In genomic region chr9:20978409-20979095, GRCm38 (mm10) we compare ENCODE assay signal across 12 mouse cellular contexts. TPM values are rescaled to one million over a fixed set of nuclear protein-coding genes. Genes with fewer than 3 reads are reported as not detected.
DNase-seq lines count a peak whose midpoint lies in the region; ATAC-seq and TF ChIP-seq lines count a peak whose summit lies in the region.
"Had no signal": no experiment of that assay in that cellular context is flagged by ENCODE, and none has a peak within 500 bp of the region (broad histone marks: within the 10 kb centered on the region; RNA-seq: fewer than 3 reads in every experiment).

No protein-coding gene starts in this region.

- no peaks in the 10 kb centered on the region for H3K36me3 ChIP-seq in heart, embryonic 13.5 days
- H3K36me3 ChIP-seq in E14TG2a.4 (ENCODE audit: insufficient read depth, low read length): peaks cover 16% of the 10 kb centered on the region
- no peaks in the 10 kb centered on the region; the same call in 1 of the 2 replicates for H3K36me3 ChIP-seq in limb, embryonic 14.5 days (ENCODE audit: control insufficient read depth, insufficient read depth, low read length)
- H3K36me3 ChIP-seq: embryonic facial prominence, embryonic 12.5 days had no signal

- H3K27me3 ChIP-seq in heart, embryonic 13.5 days (replicated peaks): peaks cover 3% of the 10 kb centered on the region; the same call in 1 of the 2 replicates
- H3K27me3 ChIP-seq in E14TG2a.4 (ENCODE audit: insufficient read depth, low read length): no peaks in the 10 kb centered on the region
- no peaks in the 10 kb centered on the region for H3K27me3 ChIP-seq in limb, embryonic 14.5 days (ENCODE audit: control insufficient read depth, insufficient read depth, low read length)
- H3K27me3 ChIP-seq: embryonic facial prominence, embryonic 12.5 days had no signal

- ATAC-seq in heart, embryonic 13.5 days (ENCODE audit: extremely low read depth, insufficient number of reproducible peaks, low FRiP score, low TSS enrichment): no peak
- ATAC-seq in limb, embryonic 14.5 days (ENCODE audit: low FRiP score, low read depth): no peak

- intact Hi-C loops in left cerebral cortex, adult 2 months (cut with DNase I): no loop called here

- DNase-seq in heart, postnatal 4 days: no peak
- DNase-seq in limb, embryonic 14.5 days (ENCODE audit: low spot score): no peak
- DNase-seq in adrenal gland, postnatal 10 days: no peak
- DNase-seq in left cerebral cortex, adult 2 months (ENCODE audit: extremely low spot score in 1 of 2, low spot score in 2 of 2): no peak
- no peak for DNase-seq in frontal cortex, postnatal 14 days (ENCODE audit: low spot score in 2 of 2)
- DNase-seq: cerebellum, adult 9-10 months; kidney, adult 18-20 months had no signal

- H3K9me3 ChIP-seq in heart, embryonic 13.5 days: no peaks in the 10 kb centered on the region
- no peaks in the 10 kb centered on the region for H3K9me3 ChIP-seq in E14TG2a.4 (ENCODE audit: low read length)
- H3K9me3 ChIP-seq in limb, embryonic 14.5 days (ENCODE audit: control insufficient read depth, low read length): no peaks in the 10 kb centered on the region
- H3K9me3 ChIP-seq: embryonic facial prominence, embryonic 12.5 days had no signal

- no peak for TF ChIP-seq POLR2A in limb, embryonic 14.5 days (IDR thresholded peaks at IDR 0.05; ENCODE audit: borderline replicate concordance, extremely low read depth, insufficient read depth, insufficient read length)

- no peak overlapping the region for H3K9ac ChIP-seq in heart, embryonic 13.5 days
- H3K9ac ChIP-seq in limb, embryonic 14.5 days (ENCODE audit: low read depth, low read length, severe bottlenecking): no peak overlapping the region
- H3K9ac ChIP-seq: embryonic facial prominence, embryonic 12.5 days; liver, embryonic 14.5 days had no signal

- H3K27ac ChIP-seq in heart, embryonic 13.5 days (replicated peaks): peak overlapping the region; percentile 59; the same call in 1 of the 2 replicates
- peak overlapping the region; percentile 56 for H3K27ac ChIP-seq in brown adipose tissue, adult 24 weeks (replicated peaks; ENCODE audit: low read depth, low read length)
- 0 out of 2 replicates have a peak overlapping the region, but pooled peaks have one; percentile 14 for H3K27ac ChIP-seq in limb, embryonic 14.5 days (replicated peaks; ENCODE audit: low read depth, low read length)
- no peak overlapping the region for H3K27ac ChIP-seq in left cerebral cortex, adult 2 months
- H3K27ac ChIP-seq: embryonic facial prominence, embryonic 12.5 days; liver, embryonic 14.5 days had no signal

- H3K4me2 ChIP-seq in heart, embryonic 13.5 days: no peak overlapping the region
- no peak overlapping the region for H3K4me2 ChIP-seq in limb, embryonic 14.5 days (replicated peaks; ENCODE audit: low read depth, low read length, severe bottlenecking)
- H3K4me2 ChIP-seq: embryonic facial prominence, embryonic 12.5 days had no signal

- peaks cover 37% of the 10 kb centered on the region for H3K4me1 ChIP-seq in heart, embryonic 13.5 days
- H3K4me1 ChIP-seq in E14TG2a.4 (replicated peaks; ENCODE audit: low read depth, low read length): peaks cover 90% of the 10 kb centered on the region
- H3K4me1 ChIP-seq in brown adipose tissue, adult 24 weeks (ENCODE audit: control insufficient read depth, insufficient read depth, insufficient read length, low read length): peaks cover 12% of the 10 kb centered on the region; the same call in 1 of the 2 replicates
- peaks cover 26% of the 10 kb centered on the region for H3K4me1 ChIP-seq in limb, embryonic 14.5 days (ENCODE audit: control insufficient read depth, insufficient read depth, low read length)

- no peak for TF ChIP-seq CTCF in E14TG2a.4 (conservative IDR thresholded peaks at IDR 0.05; ENCODE audit: low read length)
- no peak for TF ChIP-seq CTCF in left cerebral cortex, adult 2 months (IDR thresholded peaks at IDR 0.05)

- 53% methylated on average over 10 of the region's 10 CpGs for WGBS in heart, embryonic 13.5 days
- WGBS in limb, embryonic 14.5 days: 57% methylated on average over 10 of the region's 10 CpGs

- H3K4me3 ChIP-seq in heart, embryonic 13.5 days: no peak overlapping the region
- peak overlapping the region; percentile 94 for H3K4me3 ChIP-seq in E14TG2a.4 (replicated peaks; ENCODE audit: low read length)
- H3K4me3 ChIP-seq in brown adipose tissue, adult 24 weeks (ENCODE audit: insufficient read depth, low read depth, low read length): no peak overlapping the region
- H3K4me3 ChIP-seq in limb, embryonic 14.5 days (replicated peaks; ENCODE audit: low read length): no peak overlapping the region
- no peak overlapping the region for H3K4me3 ChIP-seq in left cerebral cortex, adult 2 months
- H3K4me3 ChIP-seq: embryonic facial prominence, embryonic 12.5 days had no signal

RNA-seq across cellular contexts. Expression of gene S1pr2, which starts 2.0 kb away (rescaled TPM):
- 19.4 and 21.9 TPM in 2 replicates for polyA plus RNA-seq in heart, embryonic 13.5 days (2015; fragmentation: Nextera tagmentation; extraction: Ambion mirVana)
- 10 to 100 TPM in 1 of 2 experiments, 1 to 10 TPM in 1; 8.4 to 11.1 TPM for total RNA-seq in heart, postnatal 4 days (2021)
- polyA plus RNA-seq in brown adipose tissue, adult 24 weeks (2012; ENCODE audit: insufficient read depth, insufficient read length, missing spikeins): 1.3 and 2.6 TPM in 2 replicates
- polyA plus RNA-seq in limb, embryonic 14.5 days (2012; rRNA removed): 28.3 and 37.6 TPM in 2 replicates
- polyA plus RNA-seq in limb, embryonic 14.5 days (2014; fragmentation: Nextera tagmentation; extraction: Ambion mirVana): 59.9 and 67.9 TPM in 2 replicates
- 1 to 10 TPM; 7.4 to 9.7 TPM for total RNA-seq in adrenal gland, postnatal 10 days (2021)
- total RNA-seq in left cerebral cortex, adult 2 months (2021): 1 to 10 TPM; 3.2 to 4.4 TPM

RNA-seq across cellular contexts. Expression of gene Dnmt1, which starts 18.9 kb away (rescaled TPM):
- 58.7 and 59.8 TPM in 2 replicates for polyA plus RNA-seq in heart, embryonic 13.5 days (2015; fragmentation: Nextera tagmentation; extraction: Ambion mirVana)
- total RNA-seq in heart, postnatal 4 days (2021): 10 to 100 TPM; 66.7 to 68.2 TPM
- polyA plus RNA-seq in brown adipose tissue, adult 24 weeks (2012; ENCODE audit: insufficient read depth, insufficient read length, missing spikeins): 3.5 and 7.7 TPM in 2 replicates
- 115 and 118 TPM in 2 replicates for polyA plus RNA-seq in limb, embryonic 14.5 days (2012; rRNA removed)
- 60.9 and 62.0 TPM in 2 replicates for polyA plus RNA-seq in limb, embryonic 14.5 days (2014; fragmentation: Nextera tagmentation; extraction: Ambion mirVana)
- total RNA-seq in adrenal gland, postnatal 10 days (2021): 10 to 100 TPM; 44.9 to 54.7 TPM
- total RNA-seq in left cerebral cortex, adult 2 months (2021): 10 to 100 TPM; 44.5 to 44.6 TPM

RNA-seq across cellular contexts. Expression of gene Mrpl4, which starts 24.0 kb away (rescaled TPM):
- 124 and 139 TPM in 2 replicates for polyA plus RNA-seq in heart, embryonic 13.5 days (2015; fragmentation: Nextera tagmentation; extraction: Ambion mirVana)
- 10 to 100 TPM; 85.7 to 98.0 TPM for total RNA-seq in heart, postnatal 4 days (2021)
- 140 and 185 TPM in 2 replicates for polyA plus RNA-seq in brown adipose tissue, adult 24 weeks (2012; ENCODE audit: insufficient read depth, insufficient read length, missing spikeins)
- polyA plus RNA-seq in limb, embryonic 14.5 days (2012; rRNA removed): 89.0 and 114 TPM in 2 replicates
- polyA plus RNA-seq in limb, embryonic 14.5 days (2014; fragmentation: Nextera tagmentation; extraction: Ambion mirVana): 115 and 118 TPM in 2 replicates
- 100 to 1,000 TPM; 121 to 125 TPM for total RNA-seq in adrenal gland, postnatal 10 days (2021)
- 10 to 100 TPM; 59.2 to 64.2 TPM for total RNA-seq in left cerebral cortex, adult 2 months (2021)

RNA-seq across cellular contexts. Expression of gene Icam1, which starts 37.2 kb away (rescaled TPM):
- polyA plus RNA-seq in heart, embryonic 13.5 days (2015; fragmentation: Nextera tagmentation; extraction: Ambion mirVana): 11.6 and 11.9 TPM in 2 replicates
- 1 to 10 TPM; 8.0 to 8.5 TPM for total RNA-seq in heart, postnatal 4 days (2021)
- 2.3 and 3.1 TPM in 2 replicates for polyA plus RNA-seq in brown adipose tissue, adult 24 weeks (2012; ENCODE audit: insufficient read depth, insufficient read length, missing spikeins)
- 15.5 and 16.6 TPM in 2 replicates for polyA plus RNA-seq in limb, embryonic 14.5 days (2012; rRNA removed)
- polyA plus RNA-seq in limb, embryonic 14.5 days (2014; fragmentation: Nextera tagmentation; extraction: Ambion mirVana): 18.3 and 21.2 TPM in 2 replicates
- total RNA-seq in adrenal gland, postnatal 10 days (2021): 10 to 100 TPM; 10.8 to 12.4 TPM
- total RNA-seq in left cerebral cortex, adult 2 months (2021): 1 to 10 TPM; 2.0 to 3.6 TPM

RNA-seq across cellular contexts. Expression of gene Icam4, which starts 50.6 kb away (rescaled TPM):
- 3.1 and 8.3 TPM in 2 replicates for polyA plus RNA-seq in heart, embryonic 13.5 days (2015; fragmentation: Nextera tagmentation; extraction: Ambion mirVana)
- under 1 TPM; 0.27 to 0.93 TPM for total RNA-seq in heart, postnatal 4 days (2021)
- polyA plus RNA-seq in brown adipose tissue, adult 24 weeks (2012; ENCODE audit: insufficient read depth, insufficient read length, missing spikeins): not detected in 2 replicates
- 0.26 and 0.47 TPM in 2 replicates for polyA plus RNA-seq in limb, embryonic 14.5 days (2012; rRNA removed)
- 0.99 and 1.3 TPM in 2 replicates for polyA plus RNA-seq in limb, embryonic 14.5 days (2014; fragmentation: Nextera tagmentation; extraction: Ambion mirVana)
- total RNA-seq in adrenal gland, postnatal 10 days (2021): 1 to 10 TPM; 2.3 to 3.2 TPM
- 1 to 10 TPM; 1.5 to 1.6 TPM for total RNA-seq in left cerebral cortex, adult 2 months (2021)
